Mouse (Mus musculus) heart, embryonic 10.5 days (tissue): Measurements from ENCODE around the gene Tst. TPM values are rescaled to one million over a fixed set of nuclear protein-coding genes. Genes with fewer than 3 reads are reported as not detected.

Experiments used
- DNase-seq: peaks from one replicate; pipeline ENCODE4 v3.0.0-alpha.2; 2017; ENCODE audit warnings: low spot score
- H3K27ac ChIP-seq: fragments of 300-500 bp; sonication (generic); 2 replicates; pipeline ENCODE4 v1.5.1; 2016; ENCODE audit warnings: mild to moderate bottlenecking
- H3K27me3 ChIP-seq: fragments of 300-500 bp; sonication (generic); 2 replicates; pipeline ENCODE4 v1.6.1; 2016; ENCODE audit warnings: mild to moderate bottlenecking; ENCODE audit not compliant: poor library complexity, insufficient read depth, severe bottlenecking
- H3K36me3 ChIP-seq: fragments of 300-500 bp; sonication (generic); 2 replicates; pipeline ENCODE4 v1.6.1; 2016; ENCODE audit warnings: mild to moderate bottlenecking, moderate library complexity
- H3K4me1 ChIP-seq: fragments of 300-500 bp; sonication (generic); 2 replicates; pipeline ENCODE4 v1.6.1; 2016; ENCODE audit warnings: mild to moderate bottlenecking
- H3K4me3 ChIP-seq: fragments of 300-500 bp; sonication (generic); 2 replicates; pipeline ENCODE4 v1.5.1; 2016; ENCODE audit warnings: mild to moderate bottlenecking, moderate library complexity
- H3K9me3 ChIP-seq: fragments of 300-500 bp; sonication (generic); 2 replicates; pipeline ENCODE4 v1.6.1; 2016; ENCODE audit warnings: mild to moderate bottlenecking, moderate library complexity
- WGBS: fragments of 180-500 bp; shearing (Covaris S2); methylation state at CpG from one replicate; pipeline ENCODE4 v1.1.7; 2016; 5-methylcytosine and 5-hydroxymethylcytosine counted together
- polyA plus RNA-seq: library from polyadenylated mRNA; unstranded; fragments of >200 nt; fragmentation: Nextera tagmentation; extraction: Ambion mirVana; gene quantifications from 2 replicates; pipeline ENCODE4 v1.2.1, GENCODE M21; 2016

The Tst gene
- polyA plus RNA-seq, 1 experiment from 2014 or later = 25.6 TPM

DNA sequence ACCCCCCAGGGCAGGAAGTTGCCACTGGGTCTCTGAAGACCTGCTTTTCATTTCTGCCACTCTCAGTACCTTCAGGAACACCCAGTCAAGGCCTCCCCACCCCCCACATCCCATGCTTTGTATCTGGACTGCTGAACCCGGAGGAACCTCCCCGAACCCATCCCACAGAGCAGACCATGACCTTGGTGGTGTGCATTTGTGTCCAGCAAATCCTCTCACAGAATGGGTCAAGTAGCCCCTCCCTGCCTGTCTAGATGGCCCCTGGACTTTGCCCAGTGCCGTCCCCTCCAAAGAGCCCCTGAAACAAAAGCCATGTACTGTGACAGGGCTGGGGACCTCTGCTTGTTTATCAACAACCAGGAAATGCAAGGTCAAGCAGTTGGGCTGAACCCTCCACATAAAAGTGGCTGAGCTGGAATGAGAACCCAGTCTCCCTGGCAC, 2.4 kb downstream of the Tst start:
- Histone ChIP-seq H3K36me3 (no peaks in the 10 kb centered on the region), H3K27me3 (peaks cover 21% of the 10 kb centered on the region), H3K27ac (peak overlapping the region; percentile 67), H3K9me3 (no peaks in the 10 kb centered on the region), H3K4me3 (0 out of 2 replicates have a peak overlapping the region, but pooled peaks have one; percentile 16), H3K4me1 (peaks cover 38% of the 10 kb centered on the region)
- WGBS = 58% methylated on average over 3 of the region's 3 CpGs
- no peak for DNase-seq

DNA sequence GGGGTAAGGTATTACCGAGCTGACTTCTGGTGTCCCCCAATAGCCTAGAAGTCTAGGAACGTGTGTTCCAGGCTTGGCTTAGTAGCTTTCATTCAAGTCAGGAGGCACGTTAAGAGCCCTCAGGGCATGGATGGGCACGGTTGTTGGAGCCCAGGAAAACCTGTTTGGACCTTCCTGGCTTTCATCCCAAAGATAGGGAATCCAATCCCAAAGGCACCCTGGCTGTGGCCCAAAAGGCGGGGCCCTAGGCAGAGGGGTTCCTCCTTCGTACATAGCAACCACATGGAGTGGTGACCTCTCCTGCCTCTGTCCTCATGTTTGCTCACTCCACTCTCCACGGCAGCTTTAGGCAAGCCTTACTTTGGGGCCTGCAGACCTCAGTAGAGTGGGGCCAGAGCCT, 3.3 kb downstream of the Tst start:
- Histone ChIP-seq H3K4me3 (no peak overlapping the region), H3K4me1 (peaks cover 34% of the 10 kb centered on the region), H3K36me3 (no peaks in the 10 kb centered on the region), H3K9me3 (no peaks in the 10 kb centered on the region), H3K27ac (no peak overlapping the region), H3K27me3 (peaks cover 20% of the 10 kb centered on the region)
- WGBS = 86% methylated on average over 7 of the region's 7 CpGs
- no peak for DNase-seq

DNA sequence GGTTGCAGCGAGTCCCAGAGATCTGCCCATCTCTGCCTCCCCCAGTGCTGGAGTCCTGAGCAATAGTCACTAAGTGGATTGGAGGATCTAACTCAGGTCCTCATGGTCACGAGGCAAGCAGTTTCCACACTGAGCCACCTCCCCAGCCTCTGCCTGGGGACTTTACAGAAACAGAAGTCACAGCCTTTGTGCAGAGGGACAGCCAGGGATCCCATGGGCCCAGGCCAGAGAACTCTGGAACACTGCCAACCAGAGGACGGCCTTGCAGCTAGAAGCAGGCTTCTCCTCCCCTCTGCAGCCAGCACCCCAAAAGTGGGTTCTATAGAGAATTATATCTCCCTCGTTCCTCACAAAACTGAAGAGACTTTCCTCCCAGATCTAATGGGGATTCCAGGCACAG, 3.8 kb downstream of the Tst start:
- 72% methylated on average over 4 of the region's 4 CpGs for WGBS
- H3K27ac ChIP-seq = no peak overlapping the region
- DNase-seq = no peak

DNA sequence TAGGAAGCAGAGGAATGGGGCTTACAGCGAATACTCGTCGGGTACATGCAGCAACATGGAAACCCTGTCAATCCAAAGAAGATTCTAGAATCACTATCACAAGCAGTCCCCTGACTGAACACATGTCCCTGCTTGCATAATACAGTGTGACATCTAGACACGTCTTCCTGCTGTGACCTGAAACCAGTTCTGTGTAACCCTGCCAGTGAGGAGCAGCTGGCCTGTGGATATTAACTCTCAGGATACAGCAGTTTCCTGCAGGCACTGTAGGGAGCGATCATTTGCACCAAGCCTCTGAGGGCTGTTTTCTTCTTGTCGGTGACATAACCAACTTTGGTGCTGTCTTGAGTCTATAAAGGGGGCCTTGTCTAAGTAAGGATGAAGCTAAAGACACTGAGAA, 4.4 kb downstream of the Tst start:
- 79% methylated on average over 6 of the region's 6 CpGs for WGBS
- no peak overlapping the region for H3K27ac ChIP-seq
- DNase-seq = no peak
- peaks cover 20% of the 10 kb centered on the region for H3K27me3 ChIP-seq
- H3K9me3 ChIP-seq = no peaks in the 10 kb centered on the region
- no peaks in the 10 kb centered on the region for H3K36me3 ChIP-seq
- H3K4me1 ChIP-seq = peaks cover 27% of the 10 kb centered on the region
- H3K4me3 ChIP-seq = no peak overlapping the region

More for the DNA sequence above, 3.8 kb downstream of the Tst start:
- Histone ChIP-seq H3K9me3 (no peaks in the 10 kb centered on the region), H3K4me1 (peaks cover 29% of the 10 kb centered on the region), H3K4me3 (no peak overlapping the region), H3K36me3 (no peaks in the 10 kb centered on the region), H3K27me3 (peaks cover 20% of the 10 kb centered on the region)

DNA sequence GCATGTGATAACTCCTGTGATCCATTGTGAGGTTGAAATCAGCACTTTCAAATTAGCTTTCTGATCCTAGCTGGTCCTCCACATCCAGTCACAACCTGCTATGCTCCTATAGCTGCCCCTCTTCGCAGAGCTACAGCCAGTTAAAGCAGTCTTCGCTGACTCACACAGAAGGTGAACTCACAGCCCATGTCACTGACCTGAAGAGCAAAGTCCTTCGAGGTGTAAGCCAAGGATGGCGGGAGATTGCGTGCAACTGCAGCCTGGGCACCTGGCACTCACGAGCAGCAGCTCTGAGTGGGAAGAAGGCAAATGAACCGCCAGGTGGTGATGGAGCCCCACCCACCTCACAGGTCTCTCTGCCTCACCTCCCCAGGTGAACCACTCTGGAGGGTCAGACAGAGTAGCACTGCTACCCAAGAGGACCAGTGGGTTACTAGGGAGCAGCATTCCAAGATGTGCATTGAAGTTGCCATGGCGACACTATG, 10.2 kb downstream of the Tst start, which contains the start of gene Tex33:
Gene Tex33, minus strand, starts transcription at position 435 of the 485 bp plus-strand sequence.
- Histone ChIP-seq H3K27ac (no peak within 1 kb of the TSS), H3K27me3 (peaks cover 11% of the 10 kb centered on the region), H3K4me1 (no peaks in the 10 kb centered on the region), H3K4me3 (no peak within 1 kb of the TSS), H3K36me3 (no peaks in the 10 kb centered on the region), H3K9me3 (no peaks in the 10 kb centered on the region)
- WGBS = 81% methylated on average over 8 of the region's 8 CpGs
- no peak for DNase-seq

DNA sequence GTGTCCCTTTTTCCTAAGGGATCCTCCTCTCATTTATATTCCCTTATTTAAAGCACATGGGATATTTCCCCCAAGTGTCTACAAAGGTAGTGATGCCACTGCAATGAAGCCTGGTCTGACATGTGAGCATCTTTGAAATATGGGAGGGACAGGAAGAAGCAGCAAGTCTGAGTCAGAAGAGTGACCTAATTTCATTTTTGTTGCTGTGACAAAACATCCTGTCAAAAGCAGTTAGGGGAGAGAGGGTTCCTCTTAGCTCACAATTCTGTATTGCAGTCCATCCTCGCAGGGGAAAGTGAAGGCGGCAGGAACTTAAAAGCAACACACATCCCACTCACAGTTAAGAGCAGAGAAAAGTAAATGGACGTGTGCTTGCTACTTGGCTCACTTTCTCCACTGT, 14.9 kb downstream of the Tst start:
- Histone ChIP-seq H3K9me3 (no peaks in the 10 kb centered on the region), H3K27me3 (peaks cover 4% of the 10 kb centered on the region; the same call in 1 of the 2 replicates), H3K4me3 (no peak overlapping the region), H3K4me1 (no peaks in the 10 kb centered on the region), H3K27ac (no peak overlapping the region), H3K36me3 (no peaks in the 10 kb centered on the region)
- 78% methylated on average over 3 of the region's 3 CpGs for WGBS
- no peak for DNase-seq

DNA sequence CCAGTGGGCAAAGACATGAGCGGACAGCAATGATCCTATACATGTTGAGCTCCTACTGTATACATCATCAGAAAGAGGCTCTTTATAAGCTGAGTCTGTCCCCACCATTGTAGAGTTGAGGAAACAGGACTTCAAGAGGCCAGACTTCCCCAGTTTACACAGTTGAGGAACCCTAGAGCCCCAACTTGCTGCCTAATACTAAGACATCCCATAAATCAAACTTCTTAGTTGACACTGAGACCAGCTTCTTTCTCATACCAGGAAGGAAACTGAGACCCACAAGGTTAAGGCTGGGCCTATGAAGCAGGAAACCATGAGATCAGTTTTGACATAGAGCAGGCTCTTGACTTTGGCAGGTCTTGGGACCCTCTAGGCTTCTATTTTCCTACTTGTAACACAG, 20.1 kb downstream of the Tst start:
- no peak overlapping the region for H3K4me3 ChIP-seq
- 79% methylated on average over 1 of the region's 1 CpGs for WGBS
- no peaks in the 10 kb centered on the region for H3K9me3 ChIP-seq
- no peak for DNase-seq
- H3K4me1 ChIP-seq = no peaks in the 10 kb centered on the region
- no peaks in the 10 kb centered on the region for H3K36me3 ChIP-seq
- H3K27ac ChIP-seq = no peak overlapping the region
- peaks cover 7% of the 10 kb centered on the region; the same call in 1 of the 2 replicates for H3K27me3 ChIP-seq

DNA sequence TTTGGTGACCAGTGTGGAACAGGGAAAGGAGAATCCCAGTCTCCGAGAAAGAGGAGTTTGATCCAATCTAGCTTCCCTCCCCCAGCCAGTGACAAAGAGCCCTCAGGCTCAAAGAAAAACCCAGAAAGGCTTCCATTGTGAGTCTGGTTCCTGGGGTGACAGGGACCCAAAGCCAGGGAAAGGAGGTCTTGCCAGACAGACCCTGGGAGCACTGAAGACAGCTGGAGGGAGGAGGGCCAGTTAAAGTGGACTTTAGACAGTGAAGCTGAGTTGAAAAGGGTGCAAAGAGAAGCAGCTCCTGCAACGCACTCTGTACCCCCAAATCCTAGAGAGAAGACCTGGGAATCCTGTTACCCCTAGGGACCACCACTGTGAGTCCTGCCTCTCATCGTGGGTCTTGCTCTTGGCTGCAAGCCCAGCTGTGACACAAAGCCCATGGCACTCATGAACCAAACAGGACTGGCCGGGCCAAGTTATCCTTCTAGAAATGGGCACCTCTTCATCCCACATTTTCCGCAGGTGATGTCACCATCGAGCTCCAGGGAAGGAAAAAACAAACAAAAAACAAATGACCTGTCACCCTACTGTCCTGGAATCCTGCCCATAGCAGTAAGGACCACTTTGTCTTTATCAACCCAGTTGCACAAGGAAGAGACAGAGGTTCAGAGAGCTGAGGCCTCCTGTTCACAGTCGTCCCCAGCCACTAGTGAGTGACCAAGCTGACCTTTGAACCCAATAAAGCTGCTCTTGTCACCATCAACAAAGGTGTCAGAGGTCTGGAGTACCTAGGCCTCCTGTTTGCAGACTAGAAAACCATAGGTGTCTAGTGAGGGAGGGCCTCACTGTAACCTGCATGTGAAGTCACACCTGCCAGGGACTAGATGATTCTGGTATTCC, 21.2 kb downstream of the Tst start:
- no peaks in the 10 kb centered on the region for H3K36me3 ChIP-seq
- no peaks in the 10 kb centered on the region for H3K4me1 ChIP-seq
- H3K27ac ChIP-seq = no peak overlapping the region
- peaks cover 3% of the 10 kb centered on the region; the same call in 1 of the 2 replicates for H3K27me3 ChIP-seq
- no peaks in the 10 kb centered on the region for H3K9me3 ChIP-seq
- no peak overlapping the region for H3K4me3 ChIP-seq
- WGBS = 64% methylated on average over 7 of the region's 7 CpGs
- no peak for DNase-seq

DNA sequence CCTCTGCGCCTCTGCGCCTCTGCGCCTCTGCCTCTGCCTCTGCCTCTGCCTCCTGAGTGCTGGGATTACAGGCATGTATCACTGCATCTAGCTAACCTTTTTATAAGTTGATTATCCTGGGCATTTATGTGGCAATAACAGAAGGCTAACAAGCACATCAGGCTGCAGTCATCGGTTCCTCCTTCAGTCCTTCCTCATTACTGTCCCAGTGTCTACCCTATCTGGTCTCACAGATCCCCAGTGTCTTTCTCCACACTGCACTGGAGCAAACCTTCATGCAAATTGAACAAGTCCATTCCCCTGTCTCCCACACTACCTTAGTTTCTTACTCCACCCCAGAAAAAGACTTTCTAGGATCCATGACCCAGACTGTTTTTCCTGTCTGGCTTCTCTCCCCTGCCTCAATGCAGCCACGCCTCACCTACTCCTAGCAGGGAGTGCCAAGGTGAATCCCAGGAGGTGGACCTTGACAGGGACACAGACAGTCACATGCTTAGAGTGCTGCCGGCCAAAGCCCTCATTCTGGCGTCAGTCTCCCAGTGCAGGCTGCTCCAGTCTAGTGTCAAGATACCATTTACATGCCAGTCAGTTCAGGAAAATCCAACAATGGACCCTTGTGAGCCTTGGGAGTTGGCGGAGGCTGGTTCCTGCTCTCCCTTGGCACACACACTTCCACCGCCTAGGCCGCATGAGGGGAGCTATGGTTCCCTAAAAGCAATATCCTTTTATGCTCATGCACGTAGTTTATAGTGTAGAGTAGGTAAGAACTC, 22.1 kb downstream of the Tst start:
- Histone ChIP-seq H3K4me1 (no peaks in the 10 kb centered on the region), H3K9me3 (no peaks in the 10 kb centered on the region), H3K27me3 (peaks cover 3% of the 10 kb centered on the region; the same call in 1 of the 2 replicates), H3K4me3 (no peak overlapping the region), H3K36me3 (no peaks in the 10 kb centered on the region), H3K27ac (no peak overlapping the region; the same call in 1 of the 2 replicates)
- 79% methylated on average over 11 of the region's 11 CpGs for WGBS
- DNase-seq = no peak

DNA sequence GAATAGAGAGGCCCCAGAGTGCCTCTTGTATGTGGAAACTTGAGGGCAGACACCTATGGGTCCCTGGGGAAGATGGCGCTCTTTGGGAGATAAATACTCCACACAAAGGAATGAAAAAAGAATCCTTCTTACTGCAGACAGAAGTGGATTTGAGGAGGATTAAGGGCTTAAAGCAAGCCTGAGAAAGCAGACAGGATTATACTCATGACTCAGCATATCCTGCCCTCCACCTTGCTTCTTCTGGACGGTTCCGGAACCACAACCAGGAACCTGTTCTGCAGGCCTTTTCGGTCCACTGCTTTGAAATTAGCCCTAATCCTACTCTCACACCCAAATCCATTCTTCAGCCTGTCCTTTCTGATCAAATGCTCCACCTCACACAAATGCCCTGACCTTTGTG, 23.6 kb downstream of the Tst start:
- WGBS = 90% methylated on average over 4 of the region's 4 CpGs
- DNase-seq = no peak
- peaks cover 3% of the 10 kb centered on the region; the same call in 1 of the 2 replicates for H3K27me3 ChIP-seq
- no peaks in the 10 kb centered on the region for H3K36me3 ChIP-seq
- no peak overlapping the region for H3K4me3 ChIP-seq
- H3K9me3 ChIP-seq = no peaks in the 10 kb centered on the region
- H3K4me1 ChIP-seq = no peaks in the 10 kb centered on the region
- H3K27ac ChIP-seq = no peak overlapping the region

DNA sequence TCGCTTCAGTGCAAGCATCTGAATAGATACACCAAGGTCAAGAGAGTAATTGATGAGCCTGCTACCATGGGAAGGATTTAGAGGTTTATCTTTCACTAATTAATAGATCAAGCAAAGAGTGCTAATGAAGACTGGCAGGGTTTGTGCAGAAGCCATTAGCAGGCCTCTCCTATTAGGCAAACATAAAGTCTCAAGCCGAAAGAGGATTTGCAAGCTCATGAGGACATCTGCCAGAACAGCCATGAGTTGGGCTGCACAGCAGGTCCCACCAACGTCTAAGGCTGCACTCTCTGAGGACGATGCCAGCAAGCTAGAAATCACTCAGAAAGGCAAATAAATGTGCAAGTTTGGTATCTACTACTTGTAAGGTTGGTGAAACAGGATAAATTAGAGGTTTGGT, 25.0 kb downstream of the Tst start:
- WGBS = 65% methylated on average over 4 of the region's 4 CpGs
- Histone ChIP-seq H3K9me3 (no peaks in the 10 kb centered on the region), H3K27me3 (peaks cover 3% of the 10 kb centered on the region; the same call in 1 of the 2 replicates), H3K36me3 (no peaks in the 10 kb centered on the region), H3K4me3 (no peak overlapping the region), H3K4me1 (no peaks in the 10 kb centered on the region), H3K27ac (no peak overlapping the region)
- DNase-seq = no peak

DNA sequence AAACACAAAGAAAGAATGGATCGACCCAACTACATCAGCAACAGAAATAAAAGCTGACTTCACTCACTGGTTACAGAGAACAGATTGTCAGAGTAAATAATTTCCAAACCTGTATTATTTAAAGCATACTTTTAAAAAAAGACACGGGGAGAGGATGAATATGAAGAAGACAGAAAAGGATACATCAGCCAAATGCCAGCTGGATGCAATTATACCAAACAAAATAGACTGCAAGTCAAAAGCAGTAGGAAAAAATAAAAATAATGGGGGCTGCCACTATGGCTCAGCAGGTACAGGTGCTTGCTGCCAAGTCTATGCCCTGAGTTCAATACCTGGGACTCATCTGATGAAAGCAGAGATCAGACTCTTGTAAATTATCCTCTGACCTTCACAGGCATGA, 25.5 kb downstream of the Tst start:
- no peak for DNase-seq
- Histone ChIP-seq H3K27ac (no peak overlapping the region), H3K36me3 (no peaks in the 10 kb centered on the region), H3K9me3 (no peaks in the 10 kb centered on the region), H3K4me1 (no peaks in the 10 kb centered on the region), H3K4me3 (no peak overlapping the region), H3K27me3 (peaks cover 3% of the 10 kb centered on the region; the same call in 1 of the 2 replicates)
- WGBS = 67% methylated on average over 2 of the region's 2 CpGs

DNA sequence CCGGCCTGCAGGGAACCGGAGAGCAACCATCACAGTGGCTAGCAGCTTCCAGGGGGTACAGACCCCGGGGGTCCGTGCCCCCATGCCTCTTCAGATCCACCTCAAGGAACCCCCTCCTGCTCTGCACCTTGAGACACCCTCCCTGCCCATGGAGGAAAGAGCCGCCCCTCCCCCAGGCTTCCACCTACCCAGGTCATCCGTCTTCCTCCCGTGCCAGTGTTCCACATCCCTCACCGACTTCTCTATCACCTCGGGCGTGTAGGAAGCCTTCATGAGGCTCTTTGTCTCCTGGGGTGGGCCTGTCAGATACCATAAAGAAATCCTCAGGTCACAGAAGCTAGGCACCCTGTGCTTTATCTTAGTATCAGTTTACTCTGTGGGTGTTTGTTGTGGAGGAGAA, 27.2 kb downstream of the Tst start:
- 77% methylated on average over 10 of the region's 10 CpGs for WGBS
- Histone ChIP-seq H3K4me3 (no peak overlapping the region), H3K9me3 (no peaks in the 10 kb centered on the region), H3K27me3 (no peaks in the 10 kb centered on the region), H3K36me3 (no peaks in the 10 kb centered on the region), H3K4me1 (no peaks in the 10 kb centered on the region), H3K27ac (no peak overlapping the region)
- no peak for DNase-seq
